Mouse (Mus musculus): ENCODE data around the gene U2af2. TPM values are rescaled to one million over a fixed set of nuclear protein-coding genes. Genes with fewer than 3 reads are reported as not detected.

U2af2 gene
- polyA plus RNA-seq, 1 experiment from 2014 or later = 99.8 TPM

GRCm38 (mm10) chr7:5038940-5039339, 23.0 kb upstream of the U2af2 start:
- H3K27me3 ChIP-seq = no peaks in the 10 kb centered on the region
- peak overlapping the region; percentile 68 for H3K4me3 ChIP-seq
- peak overlapping the region; percentile 82 for H3K9ac ChIP-seq
- H3K36me3 ChIP-seq = peaks cover 18% of the 10 kb centered on the region
- peaks cover 21% of the 10 kb centered on the region for H3K4me1 ChIP-seq (replicated peaks)
- peak overlapping the region; percentile 58 for H3K4me2 ChIP-seq
- WGBS = 35% methylated on average over 5 of the region's 5 CpGs
- ATAC-seq (ENCODE audit: low FRiP score, low read depth) = no peak
- peak overlapping the region; percentile 98 for H3K27ac ChIP-seq (replicated peaks)
- no peaks in the 10 kb centered on the region for H3K9me3 ChIP-seq

- H3K4me1 ChIP-seq (replicated peaks) = peaks cover 1% of the 10 kb centered on the region; the same call in 1 of the 2 replicates
- ATAC-seq (ENCODE audit: low FRiP score, low read depth) = no peak
- H3K9me3 ChIP-seq = no peaks in the 10 kb centered on the region
- no peak overlapping the region for H3K9ac ChIP-seq
- H3K27ac ChIP-seq (replicated peaks) = no peak overlapping the region
- no peak overlapping the region for H3K4me2 ChIP-seq
- 76% methylated on average over 2 of the region's 2 CpGs for WGBS
- no peaks in the 10 kb centered on the region for H3K36me3 ChIP-seq
- H3K27me3 ChIP-seq = no peaks in the 10 kb centered on the region
- H3K4me3 ChIP-seq = no peak overlapping the region
Measured at GRCm38 (mm10) chr7:5044981-5045380, 17.0 kb upstream of the U2af2 start.

- no peak overlapping the region for H3K27ac ChIP-seq (replicated peaks)
- no peaks in the 10 kb centered on the region for H3K9me3 ChIP-seq
- no peak overlapping the region for H3K4me2 ChIP-seq
- H3K27me3 ChIP-seq = no peaks in the 10 kb centered on the region
- no peaks in the 10 kb centered on the region for H3K36me3 ChIP-seq
- no peak overlapping the region for H3K9ac ChIP-seq
- WGBS = 67% methylated on average over 2 of the region's 2 CpGs
- no peak for ATAC-seq (ENCODE audit: low FRiP score, low read depth)
- H3K4me1 ChIP-seq (replicated peaks) = peaks cover 8% of the 10 kb centered on the region
- no peak overlapping the region for H3K4me3 ChIP-seq
Measured at GRCm38 (mm10) chr7:5046112-5046511, 15.8 kb upstream of the U2af2 start.

GRCm38 (mm10) chr7:5047313-5047712, 14.6 kb upstream of the U2af2 start:
- Histone ChIP-seq H3K27ac (replicated peaks) (no peak overlapping the region), H3K9ac (no peak overlapping the region), H3K27me3 (no peaks in the 10 kb centered on the region), H3K9me3 (no peaks in the 10 kb centered on the region), H3K4me2 (no peak overlapping the region), H3K36me3 (no peaks in the 10 kb centered on the region), H3K4me1 (replicated peaks) (peaks cover 13% of the 10 kb centered on the region), H3K4me3 (no peak overlapping the region)
- ATAC-seq (ENCODE audit: low FRiP score, low read depth) = no peak
- 23% methylated on average over 2 of the region's 2 CpGs for WGBS

GRCm38 (mm10) chr7:5051193-5052192, 10.4 kb upstream of the U2af2 start, which contains the start of gene Zfp580:
Zfp580 (plus strand) TSS chr7:5051538.
- no peaks in the 10 kb centered on the region for H3K9me3 ChIP-seq
- peaks cover 51% of the 10 kb centered on the region for H3K4me1 ChIP-seq (replicated peaks)
- H3K27me3 ChIP-seq = peaks cover 24% of the 10 kb centered on the region
- peak; percentile 79 for ATAC-seq (ENCODE audit: low FRiP score, low read depth)
- H3K4me2 ChIP-seq = peak within 1 kb of the TSS; percentile 93
- H3K9ac ChIP-seq = peak within 1 kb of the TSS; percentile 84
- H3K4me3 ChIP-seq = peak within 1 kb of the TSS; percentile 79
- under 1% methylated on average over 65 of the region's 65 CpGs for WGBS
- no peaks in the 10 kb centered on the region for H3K36me3 ChIP-seq
- peak within 1 kb of the TSS; percentile 92 for H3K27ac ChIP-seq (replicated peaks)

GRCm38 (mm10) chr7:5052438-5052837, 9.5 kb upstream of the U2af2 start:
- Histone ChIP-seq H3K9me3 (no peaks in the 10 kb centered on the region), H3K27ac (replicated peaks) (peak overlapping the region; percentile 92; the same call in 1 of the 2 replicates), H3K4me3 (peak overlapping the region; percentile 79), H3K9ac (peak overlapping the region; percentile 84), H3K36me3 (no peaks in the 10 kb centered on the region), H3K27me3 (peaks cover 24% of the 10 kb centered on the region), H3K4me2 (peak overlapping the region; percentile 93), H3K4me1 (replicated peaks) (peaks cover 57% of the 10 kb centered on the region)
- ATAC-seq (ENCODE audit: low FRiP score, low read depth) = no peak
- 2% methylated on average over 12 of the region's 12 CpGs for WGBS

GRCm38 (mm10) chr7:5052931-5053343, 9.0 kb upstream of the U2af2 start:
- ATAC-seq (ENCODE audit: low FRiP score, low read depth) = no peak
- Histone ChIP-seq H3K4me1 (replicated peaks) (peaks cover 62% of the 10 kb centered on the region), H3K27me3 (peaks cover 28% of the 10 kb centered on the region)

GRCm38 (mm10) chr7:5053456-5054179, 8.3 kb upstream of the U2af2 start:
- H3K4me2 ChIP-seq = peak overlapping the region; percentile 93
- H3K9me3 ChIP-seq = no peaks in the 10 kb centered on the region
- peaks cover 68% of the 10 kb centered on the region for H3K4me1 ChIP-seq (replicated peaks)
- ATAC-seq (ENCODE audit: low FRiP score, low read depth) = no peak
- peak overlapping the region; percentile 84 for H3K9ac ChIP-seq
- H3K27ac ChIP-seq (replicated peaks) = peak overlapping the region; percentile 54; the same call in 1 of the 2 replicates
- H3K36me3 ChIP-seq = no peaks in the 10 kb centered on the region
- peak overlapping the region; percentile 79 for H3K4me3 ChIP-seq
- 10% methylated on average over 32 of the region's 32 CpGs for WGBS
- peaks cover 28% of the 10 kb centered on the region for H3K27me3 ChIP-seq

More at GRCm38 (mm10) chr7:5052931-5053343, 9.0 kb upstream of the U2af2 start:
- H3K27ac ChIP-seq (replicated peaks) = 0 out of 2 replicates have a peak overlapping the region, but pooled peaks have one; percentile 24
- peak overlapping the region; percentile 84 for H3K9ac ChIP-seq
- H3K4me3 ChIP-seq = peak overlapping the region; percentile 79
- H3K9me3 ChIP-seq = no peaks in the 10 kb centered on the region
- peak overlapping the region; percentile 93 for H3K4me2 ChIP-seq
- H3K36me3 ChIP-seq = no peaks in the 10 kb centered on the region
- WGBS = 4% methylated on average over 44 of the region's 45 CpGs

- peak overlapping the region; percentile 60 for H3K4me2 ChIP-seq
- H3K4me3 ChIP-seq = peak overlapping the region; percentile 49
- 2% methylated on average over 50 of the region's 55 CpGs for WGBS
- H3K27me3 ChIP-seq = peaks cover 28% of the 10 kb centered on the region
- no peaks in the 10 kb centered on the region for H3K36me3 ChIP-seq
- H3K4me1 ChIP-seq (replicated peaks) = peaks cover 84% of the 10 kb centered on the region
- peak overlapping the region; percentile 56 for H3K9ac ChIP-seq
- ATAC-seq (ENCODE audit: low FRiP score, low read depth) = peak; percentile 21
- H3K27ac ChIP-seq (replicated peaks) = peak overlapping the region; percentile 78
- H3K9me3 ChIP-seq = no peaks in the 10 kb centered on the region
Measured at GRCm38 (mm10) chr7:5056651-5057263, 5.2 kb upstream of the U2af2 start.

GRCm38 (mm10) chr7:5057381-5057780, 4.6 kb upstream of the U2af2 start:
- no peaks in the 10 kb centered on the region for H3K9me3 ChIP-seq
- peak overlapping the region; percentile 60 for H3K4me2 ChIP-seq
- 23% methylated on average over 8 of the region's 8 CpGs for WGBS
- H3K4me3 ChIP-seq = peak overlapping the region; percentile 49
- no peaks in the 10 kb centered on the region for H3K36me3 ChIP-seq
- no peak for ATAC-seq (ENCODE audit: low FRiP score, low read depth)
- H3K4me1 ChIP-seq (replicated peaks) = peaks cover 78% of the 10 kb centered on the region
- peak overlapping the region; percentile 78 for H3K27ac ChIP-seq (replicated peaks)
- H3K27me3 ChIP-seq = peaks cover 28% of the 10 kb centered on the region
- peak overlapping the region; percentile 56 for H3K9ac ChIP-seq

- peaks cover 28% of the 10 kb centered on the region for H3K27me3 ChIP-seq
- peaks cover 73% of the 10 kb centered on the region for H3K4me1 ChIP-seq (replicated peaks)
- H3K27ac ChIP-seq (replicated peaks) = no peak overlapping the region
- peak overlapping the region; percentile 49 for H3K4me3 ChIP-seq
- H3K9ac ChIP-seq = peak overlapping the region; percentile 56; the same call in 1 of the 2 replicates
- no peaks in the 10 kb centered on the region for H3K36me3 ChIP-seq
- H3K4me2 ChIP-seq = peak overlapping the region; percentile 60
- no peaks in the 10 kb centered on the region for H3K9me3 ChIP-seq
- WGBS = 31% methylated on average over 11 of the region's 11 CpGs
- ATAC-seq (ENCODE audit: low FRiP score, low read depth) = no peak
Measured at GRCm38 (mm10) chr7:5057804-5058203, 4.1 kb upstream of the U2af2 start.

Data from hindbrain, embryonic 15.5 days (tissue).